In the genomic region with DNA sequence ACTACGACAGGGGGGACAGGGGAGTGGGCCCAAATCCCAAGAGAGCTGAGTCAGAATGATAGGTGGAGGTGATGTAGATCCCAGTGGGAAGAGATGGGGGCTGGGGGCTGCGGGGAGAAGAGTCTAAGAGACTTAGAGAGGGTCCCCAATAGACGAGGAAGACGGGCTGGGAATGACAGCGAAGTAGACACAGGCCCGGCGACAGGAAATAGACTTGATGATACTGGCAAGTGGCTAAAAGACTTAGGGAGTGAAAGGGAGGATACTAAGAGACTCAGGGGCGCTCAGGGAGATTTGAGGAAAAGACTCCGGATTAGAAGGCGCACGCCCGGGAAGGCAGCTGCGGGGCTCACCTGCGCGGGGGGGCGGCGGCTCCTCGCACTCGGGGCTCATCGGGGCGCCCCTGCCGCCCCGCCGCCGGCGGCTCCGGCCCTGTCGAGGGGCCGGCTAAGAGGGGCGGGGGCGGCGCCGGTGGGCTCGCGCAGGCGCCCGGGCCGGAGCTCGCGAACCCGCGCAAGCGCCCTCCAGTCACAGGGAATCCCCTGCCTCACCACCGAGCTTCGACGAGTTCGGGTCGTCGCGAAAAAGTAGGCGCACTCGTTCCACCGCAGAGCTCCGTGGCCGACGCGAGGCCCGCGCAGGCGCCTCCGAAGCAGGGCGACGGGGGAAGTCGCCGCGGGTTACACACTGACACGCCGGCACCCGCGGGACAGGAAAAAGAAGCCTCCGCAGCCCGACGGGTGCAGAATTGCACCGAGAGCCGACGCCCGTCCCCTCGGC, we compare ENCODE assay signal across 1 mouse cellular context.
TF ChIP-seq lines count a peak whose summit lies in the region.

No protein-coding gene starts in this region.

TF ChIP-seq in CH12.LX, 34 proteins besides CTCF, POLR2A, EP300 and RAD21:
- TF ChIP-seq NRF1 (IDR thresholded peaks at IDR 0.05; ENCODE audit: low read depth, low read length) (peak; percentile 82), MEF2A (IDR thresholded peaks at IDR 0.05; ENCODE audit: borderline replicate concordance, low read depth, low read length) (peak; percentile 26; the same call in 1 of the 2 replicates), SIN3A (IDR thresholded peaks at IDR 0.05; ENCODE audit: low read length) (peak; percentile 39; the same call in 1 of the 2 replicates), RCOR1 (conservative IDR thresholded peaks at IDR 0.05; ENCODE audit: low read depth, low read length) (no peak)
